Mouse (Mus musculus) testis, adult 2 months (tissue): Measurements from ENCODE around the gene Tmem138. TPM values are rescaled to one million over a fixed set of nuclear protein-coding genes. Genes with fewer than 3 reads are reported as not detected.

Experiments used
- H3K27ac ChIP-seq: fragments of 200-500 bp; 2 replicates; pipeline ENCODE4 v1.5.1; 2012; ENCODE audit warnings: low read depth, low read length; ENCODE audit not compliant: control insufficient read depth, insufficient read depth
- H3K27me3 ChIP-seq: fragments of 200-500 bp; 2 replicates; pipeline ENCODE4 v1.6.1; 2012; ENCODE audit warnings: mild to moderate bottlenecking, low read length, moderate library complexity; ENCODE audit not compliant: control insufficient read depth, insufficient read depth
- H3K36me3 ChIP-seq: fragments of 200-500 bp; 2 replicates; pipeline ENCODE4 v1.6.1; 2012; ENCODE audit warnings: mild to moderate bottlenecking, low read length; ENCODE audit not compliant: control insufficient read depth, insufficient read depth
- H3K4me1 ChIP-seq: fragments of 200-500 bp; 2 replicates; pipeline ENCODE4 v1.6.1; 2012; ENCODE audit warnings: low read length; ENCODE audit not compliant: control insufficient read depth, insufficient read depth
- H3K4me3 ChIP-seq: fragments of 200-500 bp; 2 replicates; pipeline ENCODE4 v1.5.1; 2012; ENCODE audit warnings: low read depth, mild to moderate bottlenecking, low read length, moderate library complexity, mixed read lengths; ENCODE audit not compliant: control insufficient read depth
- CTCF ChIP-seq: fragments of 200-500 bp; IDR thresholded peaks from 2 replicates; pipeline ENCODE4 v1.5.1; 2012; ENCODE audit warnings: low read depth, mild to moderate bottlenecking, inconsistent platforms, low read length, moderate library complexity; ENCODE audit not compliant: control insufficient read depth, insufficient read depth, insufficient replicate concordance
- POLR2A ChIP-seq: fragments of 200-500 bp; IDR thresholded peaks from 2 replicates; pipeline ENCODE4 v1.6.1; 2012; ENCODE audit warnings: low read depth, mild to moderate bottlenecking, inconsistent platforms, low read length, moderate library complexity; ENCODE audit not compliant: control insufficient read depth
- polyA plus RNA-seq: library from polyadenylated mRNA; depleted of rRNA; stranded (reverse); fragments of >200 nt; gene quantifications from 2 replicates; pipeline ENCODE4 v1.2.3, GENCODE M21; 2012

Tmem138 gene
- polyA plus RNA-seq, 1 experiment: 24.5 TPM

DNA sequence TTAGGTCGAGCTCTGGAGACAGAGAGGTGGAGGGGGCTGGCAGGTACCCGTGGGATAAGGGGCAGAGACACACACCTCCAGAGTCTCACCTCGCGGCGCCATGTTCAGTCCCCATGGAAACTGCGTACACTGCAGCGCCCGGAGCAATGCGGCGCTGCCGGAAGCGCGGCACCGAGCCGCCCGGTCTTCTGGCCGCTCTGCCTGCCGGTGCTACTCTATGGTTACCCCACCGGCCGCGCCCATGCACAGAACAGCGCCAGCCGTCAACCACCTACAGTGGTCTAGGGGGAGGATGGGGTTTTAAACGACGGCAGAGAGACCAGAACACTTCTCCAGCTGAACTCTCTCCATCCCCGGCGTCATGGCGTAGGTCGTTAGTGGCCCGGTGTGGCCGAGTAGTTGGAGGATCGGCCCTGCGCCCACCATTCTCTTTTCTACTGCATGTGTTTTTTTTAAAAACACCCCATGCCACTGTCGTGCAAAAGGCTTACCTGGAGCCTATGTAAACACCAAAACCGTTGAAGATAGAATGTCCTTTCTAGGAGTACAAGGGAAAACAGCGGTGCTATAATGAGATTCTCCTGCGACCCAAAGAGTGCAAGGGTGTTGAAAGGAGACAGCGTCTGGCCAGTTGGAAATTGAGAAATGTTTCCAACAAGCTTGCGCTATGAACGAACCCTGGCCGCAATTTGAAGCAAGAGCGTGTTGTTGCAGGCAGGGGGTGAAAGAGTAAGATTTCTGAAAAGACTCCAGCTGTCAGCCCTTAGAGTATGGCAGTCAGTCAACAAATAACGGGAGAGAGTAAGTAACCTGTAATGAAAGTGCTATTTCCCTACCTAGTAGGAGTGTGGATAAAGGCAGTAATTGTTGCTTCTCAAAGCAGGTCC is 21.3 kb downstream of the Tmem138 start, which contains the start of gene Tmem216:
Tmem216 (minus strand) TSS at position 615 of the 887 bp plus-strand sequence.
- peaks cover 5% of the 10 kb centered on the region; the same call in 1 of the 2 replicates for H3K4me1 ChIP-seq
- peak within 1 kb of the TSS; percentile 86 for H3K27ac ChIP-seq
- no peaks in the 10 kb centered on the region for H3K27me3 ChIP-seq
- no peaks in the 10 kb centered on the region; the same call in 1 of the 2 replicates for H3K36me3 ChIP-seq
- no peak for TF ChIP-seq CTCF
- peak; percentile 83 for TF ChIP-seq POLR2A
- H3K4me3 ChIP-seq: peak within 1 kb of the TSS; percentile 97

GRCm38 (mm10) chr19:10539454-10539853 is 37.7 kb downstream of the Tmem138 start:
- Histone ChIP-seq H3K4me3 (no peak overlapping the region), H3K4me1 (no peaks in the 10 kb centered on the region), H3K36me3 (peaks cover 8% of the 10 kb centered on the region), H3K27ac (no peak overlapping the region), H3K27me3 (no peaks in the 10 kb centered on the region)
- no peak for TF ChIP-seq CTCF

GRCm38 (mm10) chr19:10530082-10530481 is 47.1 kb downstream of the Tmem138 start:
- Histone ChIP-seq H3K27ac (no peak overlapping the region), H3K4me1 (peaks cover 2% of the 10 kb centered on the region; the same call in 1 of the 2 replicates), H3K36me3 (peaks cover 5% of the 10 kb centered on the region; the same call in 1 of the 2 replicates), H3K4me3 (no peak overlapping the region), H3K27me3 (no peaks in the 10 kb centered on the region)
- TF ChIP-seq POLR2A: no peak
- no peak for TF ChIP-seq CTCF

- Histone ChIP-seq H3K27ac (peak within 1 kb of the TSS; percentile 97), H3K4me1 (peaks cover 2% of the 10 kb centered on the region; the same call in 1 of the 2 replicates), H3K4me3 (peak within 1 kb of the TSS; percentile 95), H3K27me3 (no peaks in the 10 kb centered on the region), H3K36me3 (peaks cover 3% of the 10 kb centered on the region; the same call in 1 of the 2 replicates)
- no peak for TF ChIP-seq POLR2A
- no peak for TF ChIP-seq CTCF
Measured at GRCm38 (mm10) chr19:10525910-10526309, 51.3 kb downstream of the Tmem138 start, which contains the start of gene Sdhaf2. Gene Sdhaf2, minus strand, starts transcription at chr19:10526142.

DNA sequence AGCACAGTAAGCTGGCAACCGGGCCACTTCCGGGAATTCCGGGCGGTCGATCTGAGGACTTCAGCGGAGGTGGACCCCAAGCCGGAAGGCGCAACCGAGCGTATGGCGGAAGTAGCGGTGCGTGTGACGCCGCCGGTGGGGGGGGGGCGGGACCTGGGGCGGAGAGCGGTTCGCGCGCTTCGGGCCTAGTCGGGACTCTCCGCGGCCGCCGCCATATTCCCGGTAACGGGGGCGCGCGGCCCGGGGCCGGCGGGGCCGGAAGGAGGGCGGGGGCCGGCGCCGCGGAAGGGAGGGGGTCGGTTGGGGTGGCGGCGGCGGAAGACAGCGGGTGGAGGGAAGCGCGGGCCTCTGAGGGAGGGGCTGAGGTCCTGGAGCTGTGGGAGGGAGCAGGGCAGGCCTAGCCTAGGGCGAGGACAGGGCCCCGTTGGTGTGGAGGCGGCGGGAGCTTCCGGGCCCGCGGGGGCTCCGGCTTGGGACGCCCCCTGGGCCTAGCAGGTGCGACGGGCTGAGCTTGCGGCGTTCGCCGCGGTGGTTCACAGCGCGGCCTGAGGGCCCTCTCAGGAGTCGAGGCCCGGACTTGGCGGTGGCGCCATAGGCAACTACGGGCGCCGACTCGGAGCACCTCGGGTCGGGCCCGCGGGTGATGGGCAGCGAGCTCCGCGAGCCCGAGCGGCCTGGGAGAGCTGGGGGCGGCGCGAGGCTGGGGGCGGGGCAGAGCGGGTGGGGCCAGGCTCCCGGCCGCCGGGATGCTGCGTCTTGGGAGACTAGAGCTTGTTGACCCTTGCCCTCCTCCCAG is 51.9 kb downstream of the Tmem138 start, which contains the start of gene Cpsf7:
Cpsf7 (plus strand) TSS at position 161 of the 796 bp plus-strand sequence.
- Histone ChIP-seq H3K4me1 (peaks cover 2% of the 10 kb centered on the region; the same call in 1 of the 2 replicates), H3K27me3 (no peaks in the 10 kb centered on the region), H3K27ac (peak within 1 kb of the TSS; percentile 97), H3K36me3 (peaks cover 3% of the 10 kb centered on the region; the same call in 1 of the 2 replicates), H3K4me3 (peak within 1 kb of the TSS; percentile 95)
- TF ChIP-seq POLR2A (peak; percentile 62; the same call in 1 of the 2 replicates), CTCF (no peak)

- H3K36me3 ChIP-seq: peaks cover 3% of the 10 kb centered on the region; the same call in 1 of the 2 replicates
- peak overlapping the region; percentile 76 for H3K27ac ChIP-seq
- no peaks in the 10 kb centered on the region for H3K27me3 ChIP-seq
- no peak for TF ChIP-seq POLR2A
- no peak for TF ChIP-seq CTCF
- peaks cover 2% of the 10 kb centered on the region; the same call in 1 of the 2 replicates for H3K4me1 ChIP-seq
- H3K4me3 ChIP-seq: peak overlapping the region; percentile 95
Measured at GRCm38 (mm10) chr19:10524784-10525105, 52.4 kb downstream of the Tmem138 start.

GRCm38 (mm10) chr19:10523483-10524080 is 53.6 kb downstream of the Tmem138 start:
- no peak for TF ChIP-seq CTCF
- TF ChIP-seq POLR2A: no peak
- no peak overlapping the region for H3K4me3 ChIP-seq
- no peak overlapping the region for H3K27ac ChIP-seq
- peaks cover 2% of the 10 kb centered on the region; the same call in 1 of the 2 replicates for H3K4me1 ChIP-seq
- H3K36me3 ChIP-seq: peaks cover 3% of the 10 kb centered on the region; the same call in 1 of the 2 replicates
- no peaks in the 10 kb centered on the region for H3K27me3 ChIP-seq
